Mouse (Mus musculus): Measurements from ENCODE around the gene Ap2a2.

Gene Ap2a2

GRCm38 (mm10) chr7:141561682-141562391, at the start of gene Ap2a2:
TSS of gene Ap2a2 (plus strand) at chr7:141562173.
- DNase-seq (ENCODE audit: low spot score), result peak; percentile 96

DNA sequence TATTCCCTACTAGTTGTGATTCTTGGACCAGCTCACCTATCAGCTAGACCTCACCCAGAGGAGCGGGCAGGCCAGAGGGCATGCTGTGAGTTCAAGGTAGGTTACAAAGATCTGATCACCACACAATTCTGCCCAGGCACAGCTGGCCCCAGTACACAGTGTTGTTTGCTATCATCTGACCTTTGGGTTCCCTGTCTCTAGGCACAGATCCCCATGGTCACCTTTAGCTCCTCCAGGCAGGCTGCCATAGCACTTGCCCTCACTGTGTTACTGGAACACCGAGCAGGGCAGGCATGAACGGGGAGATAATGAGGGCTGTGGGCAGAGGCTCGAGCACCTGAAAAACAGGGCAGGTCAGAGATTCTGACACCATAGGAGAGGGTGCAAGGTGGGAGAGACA, 44.3 kb upstream of the Ap2a2 start:
- no peak for DNase-seq (ENCODE audit: low spot score)

DNA sequence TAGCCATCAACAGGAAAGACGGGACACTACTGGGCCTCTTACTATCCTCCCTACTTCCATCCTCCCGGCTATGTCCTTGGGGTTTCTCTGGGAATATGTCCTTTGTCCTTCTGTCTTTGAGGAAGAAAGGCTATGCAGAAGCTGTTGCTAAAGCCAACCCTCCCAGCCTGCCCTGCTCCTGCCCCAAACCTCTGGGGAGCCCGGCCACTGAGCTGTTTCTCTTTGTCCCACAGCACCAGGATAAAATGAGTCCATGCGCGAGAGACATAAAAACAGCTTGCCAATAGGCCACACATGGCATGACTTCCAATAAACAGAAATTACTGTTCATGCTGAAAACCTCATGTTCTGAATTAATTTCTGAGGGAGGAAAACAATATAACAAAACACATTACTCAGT, 43.7 kb upstream of the Ap2a2 start:
- DNase-seq (ENCODE audit: low spot score), result no peak

- DNase-seq (ENCODE audit: low spot score), result no peak
Measured at GRCm38 (mm10) chr7:141518926-141519325, 43.0 kb upstream of the Ap2a2 start.

GRCm38 (mm10) chr7:141519795-141520194, 42.2 kb upstream of the Ap2a2 start:
- no peak for DNase-seq (ENCODE audit: low spot score)

GRCm38 (mm10) chr7:141523007-141523406, 39.0 kb upstream of the Ap2a2 start:
- no peak for DNase-seq (ENCODE audit: low spot score)

- DNase-seq (ENCODE audit: low spot score), result no peak
Measured at GRCm38 (mm10) chr7:141524271-141524670, 37.7 kb upstream of the Ap2a2 start.

DNA sequence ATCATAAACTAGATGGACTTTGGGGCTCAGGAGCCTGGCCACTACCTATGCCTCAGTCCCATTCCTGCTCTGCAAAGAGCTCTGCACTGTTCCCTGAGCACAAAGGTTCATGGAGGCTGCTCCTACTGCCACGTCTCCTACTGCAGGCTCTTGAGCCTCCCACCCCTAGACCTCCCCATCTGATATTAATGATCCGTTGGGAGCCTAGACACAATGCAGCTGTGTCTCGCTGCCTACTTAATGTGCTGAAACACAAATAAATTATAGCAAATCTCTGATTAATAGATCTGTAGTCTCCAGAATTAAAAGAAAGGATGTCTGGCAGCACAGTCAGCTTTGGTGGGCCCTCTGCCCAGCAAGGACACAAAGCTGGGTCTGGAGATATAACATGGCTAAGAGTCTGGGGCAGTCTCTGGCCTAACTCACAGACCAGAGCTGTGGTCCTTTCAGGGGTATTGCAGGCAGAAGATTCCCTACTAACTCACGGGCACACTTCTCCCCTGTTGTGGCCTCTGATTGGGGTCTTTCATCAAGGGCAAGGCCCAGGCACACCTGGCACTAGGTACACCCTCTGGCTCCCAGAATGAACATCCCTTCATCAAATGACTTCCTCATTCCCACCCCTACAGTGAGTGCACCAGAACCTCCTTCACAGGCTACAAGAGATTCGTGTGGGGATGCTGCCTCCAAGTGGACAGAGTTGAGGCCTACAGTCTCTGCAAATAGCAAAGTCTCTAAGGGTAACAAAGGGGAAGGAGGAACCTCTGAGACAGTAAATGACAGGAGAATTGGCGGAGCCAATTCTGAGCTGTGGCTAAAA, 37.0 kb upstream of the Ap2a2 start:
- DNase-seq (ENCODE audit: low spot score), result peak; percentile 88

DNA sequence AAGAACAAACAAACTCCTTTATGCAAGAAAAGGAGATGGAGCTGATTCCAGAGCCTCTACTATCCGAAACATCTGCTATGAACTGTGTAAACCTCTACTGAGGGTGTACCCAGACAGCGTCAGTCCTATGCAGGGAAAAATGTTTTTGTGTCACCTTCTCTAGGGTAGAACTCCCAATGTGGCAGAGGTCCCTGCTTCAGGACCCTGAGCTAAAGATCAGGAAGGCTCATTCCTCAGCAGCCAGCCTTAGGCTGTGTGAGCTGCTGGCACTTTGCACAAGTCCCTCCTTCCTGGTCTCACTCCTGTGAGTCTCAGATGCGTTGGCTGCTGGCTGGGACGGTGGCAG, 36.4 kb upstream of the Ap2a2 start:
- DNase-seq (ENCODE audit: low spot score), result no peak

- DNase-seq (ENCODE audit: low spot score), result no peak
Measured at GRCm38 (mm10) chr7:141535570-141535969, 26.4 kb upstream of the Ap2a2 start.

- DNase-seq (ENCODE audit: low spot score), result no peak
Measured at GRCm38 (mm10) chr7:141538852-141539555, 23.0 kb upstream of the Ap2a2 start.

DNA sequence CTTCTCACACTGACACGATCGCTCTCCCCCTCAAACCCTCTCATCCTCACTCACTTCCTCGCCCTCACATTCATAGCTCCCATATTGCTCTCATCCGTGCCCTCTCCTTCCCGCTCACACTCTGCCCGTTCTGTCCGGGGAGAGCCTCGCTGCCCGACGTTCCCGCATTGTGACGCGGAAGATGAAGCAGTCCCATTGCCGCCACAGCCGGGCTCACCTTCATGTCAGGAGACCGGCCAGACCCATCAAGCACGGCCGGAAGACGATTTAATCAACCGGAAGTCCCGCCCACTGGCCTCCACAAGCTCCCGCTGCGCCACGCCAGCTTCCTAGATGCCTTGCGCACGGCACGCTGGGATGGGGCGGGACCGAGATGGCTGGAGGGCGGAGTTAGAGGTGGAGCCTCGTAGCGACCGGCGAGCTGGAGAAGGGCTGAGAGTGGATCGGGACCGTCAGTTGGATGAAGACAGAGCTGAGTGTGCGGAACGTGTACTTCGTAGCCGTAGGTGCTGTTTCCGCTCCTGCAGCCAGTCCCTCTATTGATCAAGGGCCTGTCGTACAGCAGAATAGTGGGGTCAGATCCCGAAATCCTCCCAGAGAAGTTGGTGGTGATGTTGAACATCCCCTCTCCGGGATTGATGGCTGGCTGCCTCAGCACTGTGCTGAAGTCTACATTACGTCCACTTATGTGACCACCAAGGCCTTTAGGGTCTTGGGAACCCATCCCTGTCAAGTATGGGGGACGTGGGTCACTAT, 22.2 kb upstream of the Ap2a2 start, which contains the start of gene Chid1:
Chid1 (minus strand) TSS at position 302 of the 756 bp plus-strand sequence.
- DNase-seq (ENCODE audit: low spot score), result peak; percentile 100

- no peak for DNase-seq (ENCODE audit: low spot score)
Measured at GRCm38 (mm10) chr7:141540312-141541081, 21.5 kb upstream of the Ap2a2 start.

DNA sequence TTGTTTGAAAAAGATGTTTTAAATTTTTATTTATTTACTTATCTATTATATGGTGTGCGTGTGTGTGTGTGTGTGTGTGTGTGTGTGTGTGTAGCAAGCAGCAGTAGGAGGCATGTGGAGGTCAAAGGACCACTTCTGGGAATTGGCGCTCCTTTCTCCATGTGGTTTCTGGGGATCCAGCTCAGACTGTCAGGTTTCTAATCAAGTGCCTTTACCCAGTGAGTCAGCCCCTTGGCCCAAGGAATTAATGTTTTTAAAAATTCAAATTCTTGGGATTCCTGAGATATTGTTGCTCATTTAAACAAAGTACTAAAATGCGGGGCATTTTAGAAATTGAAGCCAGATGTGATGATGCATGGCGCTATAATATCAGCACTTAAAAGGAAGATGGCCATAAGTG, 20.3 kb upstream of the Ap2a2 start:
- DNase-seq (ENCODE audit: low spot score), result no peak

GRCm38 (mm10) chr7:141542588-141542987, 19.4 kb upstream of the Ap2a2 start:
- no peak for DNase-seq (ENCODE audit: low spot score)

- DNase-seq (ENCODE audit: low spot score), result no peak
Measured at GRCm38 (mm10) chr7:141544654-141545053, 17.3 kb upstream of the Ap2a2 start.

DNA sequence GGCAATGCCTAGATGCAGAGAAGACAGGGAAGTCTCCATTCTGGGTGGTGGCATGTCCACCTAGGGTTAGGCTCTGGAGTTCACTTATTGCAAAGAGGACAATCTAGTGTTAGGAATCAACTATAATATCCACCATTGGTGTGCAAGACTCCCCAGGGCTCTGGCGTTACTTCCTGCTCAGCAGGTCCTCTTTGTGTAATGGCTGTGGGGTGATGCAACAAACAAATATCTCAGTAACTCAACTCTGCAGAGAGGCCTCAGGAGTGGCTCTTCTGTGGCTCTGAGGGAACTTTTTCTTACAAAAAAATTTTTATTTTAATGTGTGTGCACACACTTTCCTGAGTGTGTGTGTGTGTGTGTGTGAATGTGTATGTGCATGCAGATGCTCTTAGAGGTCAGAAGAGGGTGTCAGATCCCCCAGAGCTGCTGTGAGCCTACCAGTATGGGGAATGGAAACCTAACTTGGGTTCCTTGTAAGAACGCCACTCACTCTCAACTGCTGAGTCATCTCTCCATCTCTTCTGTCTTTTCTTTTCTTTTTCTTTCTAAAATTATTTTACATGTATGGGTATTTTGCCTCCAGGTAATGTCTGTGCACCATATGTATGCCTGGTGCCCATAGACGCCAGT, 12.4 kb upstream of the Ap2a2 start:
- no peak for DNase-seq (ENCODE audit: low spot score)

- DNase-seq (ENCODE audit: low spot score), result no peak
Measured at GRCm38 (mm10) chr7:141550464-141550863, 11.5 kb upstream of the Ap2a2 start.

DNA sequence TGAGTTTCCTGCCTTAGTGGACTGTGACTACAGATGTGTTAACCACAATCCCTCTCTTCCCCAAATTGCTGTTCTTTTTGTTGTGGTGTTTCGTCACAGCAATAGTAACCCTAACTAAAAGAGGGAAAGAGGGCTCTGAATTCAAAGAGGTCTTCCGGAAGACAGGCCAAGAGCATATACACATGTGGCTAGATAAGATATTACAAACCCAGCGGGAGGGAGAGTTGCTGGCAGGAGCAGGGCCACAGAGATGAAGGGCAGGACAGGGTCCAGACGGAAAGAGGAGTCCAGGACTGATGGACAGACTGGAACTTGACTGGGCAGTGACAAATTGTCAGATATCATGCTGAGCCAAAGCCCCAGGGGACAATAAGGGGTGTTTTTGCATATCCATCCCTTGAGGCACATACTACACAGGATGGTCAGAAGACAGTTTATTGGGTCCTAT, 3.6 kb upstream of the Ap2a2 start:
- no peak for DNase-seq (ENCODE audit: low spot score)

DNA sequence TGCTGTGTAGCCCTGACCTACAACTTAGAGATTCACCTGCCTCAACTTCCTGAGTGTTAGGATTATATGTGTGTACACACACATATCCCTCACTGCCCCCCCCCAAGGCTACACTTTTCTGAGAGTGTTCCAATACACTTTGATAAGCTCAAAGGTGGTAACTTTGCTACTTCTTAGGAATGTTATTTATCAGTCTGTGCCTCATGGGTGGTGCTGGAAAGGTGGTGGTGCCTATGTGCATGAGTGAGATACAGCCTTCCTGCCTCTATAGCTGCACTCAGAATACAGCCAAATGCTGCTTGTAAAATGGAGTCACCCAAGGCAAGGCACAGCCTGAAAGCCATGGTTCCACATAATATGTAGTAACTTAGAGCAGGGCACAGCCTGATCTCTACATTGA, 3.0 kb upstream of the Ap2a2 start:
- no peak for DNase-seq (ENCODE audit: low spot score)
